Mouse (Mus musculus): ENCODE data around the gene 4930451I11Rik. TPM values are rescaled to one million over a fixed set of nuclear protein-coding genes. Genes with fewer than 3 reads are reported as not detected.

The 4930451I11Rik gene
- total and polyA plus RNA-seq, 3 experiments = not detected

- Histone ChIP-seq H3K4me3 (replicated peaks in 1 of 3; ENCODE audit: low read depth in 2 of 3, low read length in 2 of 3, poor library complexity in 1 of 3) (peak overlapping the region; percentile 32 to 52 (median 49)), H3K9ac (ENCODE audit: insufficient read depth, low read depth) (peak overlapping the region; percentile 24; the same call in 1 of the 2 replicates), H3K4me1 (ENCODE audit: control insufficient read depth in 1 of 2, insufficient read depth in 2 of 2) (peaks cover 3 to 14% of the 10 kb centered on the region in 2 experiments; a peak in 3 of 4 replicates), H3K4me2 (ENCODE audit: insufficient read depth, low read depth, poor library complexity, severe bottlenecking) (peak overlapping the region; percentile 27; the same call in 1 of the 2 replicates), H3K36me3 (replicated peaks in 1 of 2; ENCODE audit: control insufficient read depth in 1 of 2, insufficient read depth in 1 of 2, low read length in 1 of 2) (no peaks in the 10 kb centered on the region), H3K9me3 (replicated peaks; ENCODE audit: low read length) (peaks cover 4% of the 10 kb centered on the region), H3K27me3 (replicated peaks) (no peaks in the 10 kb centered on the region), H3K79me2 (replicated peaks; ENCODE audit: control insufficient read depth, extremely low read depth, insufficient read depth, poor library complexity, severe bottlenecking) (no peaks in the 10 kb centered on the region), H3K27ac (ENCODE audit: insufficient read depth, low read depth) (no peak overlapping the region)
- dilution Hi-C loops (cut with MboI; ENCODE audit: extremely low pct_ligation_motif_present, extremely low pct_unique_long_range_greater_than_20kb, low sequenced_read_pairs) (no loop called here), in situ Hi-C loops (cut with MboI; ENCODE audit: low pct_ligation_motif_present, low pct_unique_long_range_greater_than_20kb, low sequenced_read_pairs) (no loop called here)
- peak; percentile 55; the same call in 1 of the 2 replicates for TF ChIP-seq SIN3A (IDR thresholded peaks at IDR 0.05; ENCODE audit: low read length)
- TF ChIP-seq IRF4 (IDR thresholded peaks at IDR 0.05; ENCODE audit: low read depth, low read length) = no peak
- peak; percentile 89 for TF ChIP-seq MXI1 (IDR thresholded peaks at IDR 0.05; ENCODE audit: low read depth, low read length)
- TF ChIP-seq POLR2A (IDR thresholded peaks at IDR 0.05; ENCODE audit: low read depth, low read length) = peak; percentile 44; the same call in 1 of the 2 replicates
- 0 out of 2 replicates have a peak, but pooled peaks have one; percentile 42 for TF ChIP-seq E2F4 (IDR thresholded peaks at IDR 0.05; ENCODE audit: insufficient replicate concordance, low read depth, low read length)
- TF ChIP-seq HCFC1 (IDR thresholded peaks at IDR 0.05; ENCODE audit: low read depth, low read length) = peak; percentile 69
- TF ChIP-seq NRF1 (IDR thresholded peaks at IDR 0.05; ENCODE audit: low read depth, low read length) = no peak
- TF ChIP-seq MAFK (IDR thresholded peaks at IDR 0.05; ENCODE audit: insufficient replicate concordance, low read length) = 0 out of 2 replicates have a peak, but pooled peaks have one; percentile 14
- no peak for TF ChIP-seq ZKSCAN1 (IDR thresholded peaks at IDR 0.05; ENCODE audit: borderline replicate concordance, low read depth, low read length)
- no peak for TF ChIP-seq SMC3 (IDR thresholded peaks at IDR 0.05; ENCODE audit: low read depth, low read length)
- DNase-seq (ENCODE audit: extremely low read depth) = peak; percentile 47
These were observed 22.6 kb downstream of the 4930451I11Rik start for GRCm38 (mm10) chr7:126808703-126809455.

- in situ Hi-C loops (cut with MboI; ENCODE audit: low pct_ligation_motif_present, low pct_unique_long_range_greater_than_20kb, low sequenced_read_pairs) = no loop called here
- Histone ChIP-seq H3K4me1 (ENCODE audit: control insufficient read depth in 1 of 2, insufficient read depth in 2 of 2) (peaks cover under 1 to 14% of the 10 kb centered on the region in 2 experiments; a peak in 2 of 4 replicates), H3K4me2 (ENCODE audit: insufficient read depth, low read depth, poor library complexity, severe bottlenecking) (no peak overlapping the region), H3K9me3 (replicated peaks; ENCODE audit: low read length) (peaks cover 4% of the 10 kb centered on the region), H3K36me3 (replicated peaks in 1 of 2; ENCODE audit: control insufficient read depth in 1 of 2, insufficient read depth in 1 of 2, low read length in 1 of 2) (peaks cover 0 to 2% of the 10 kb centered on the region in 2 experiments), H3K27me3 (replicated peaks) (no peaks in the 10 kb centered on the region), H3K27ac (ENCODE audit: insufficient read depth, low read depth) (no peak overlapping the region), H3K4me3 (replicated peaks in 1 of 3; ENCODE audit: low read depth in 2 of 3, low read length in 2 of 3, poor library complexity in 1 of 3) (no peak overlapping the region), H3K9ac (ENCODE audit: insufficient read depth, low read depth) (no peak overlapping the region), H3K79me2 (replicated peaks; ENCODE audit: control insufficient read depth, extremely low read depth, insufficient read depth, poor library complexity, severe bottlenecking) (no peaks in the 10 kb centered on the region)
- DNase-seq (ENCODE audit: extremely low read depth) = no peak
- TF ChIP-seq NELFE (IDR thresholded peaks at IDR 0.05; ENCODE audit: low read depth, low read length) (no peak), MAFK (IDR thresholded peaks at IDR 0.05; ENCODE audit: insufficient replicate concordance, low read length) (no peak), RAD21 (IDR thresholded peaks at IDR 0.05; ENCODE audit: low read depth, low read length) (no peak), ZC3H11A (IDR thresholded peaks at IDR 0.05; ENCODE audit: low read depth, low read length) (no peak), ZKSCAN1 (IDR thresholded peaks at IDR 0.05; ENCODE audit: borderline replicate concordance, low read depth, low read length) (no peak), GABPA (IDR thresholded peaks at IDR 0.05; ENCODE audit: insufficient replicate concordance, low read depth, low read length) (no peak), IRF4 (IDR thresholded peaks at IDR 0.05; ENCODE audit: low read depth, low read length) (no peak), SMC3 (IDR thresholded peaks at IDR 0.05; ENCODE audit: low read depth, low read length) (no peak), UBTF (IDR thresholded peaks at IDR 0.05; ENCODE audit: low read depth, low read length) (no peak)
- dilution Hi-C loops (cut with MboI; ENCODE audit: extremely low pct_ligation_motif_present, extremely low pct_unique_long_range_greater_than_20kb, low sequenced_read_pairs) = no loop called here
These were observed 24.0 kb downstream of the 4930451I11Rik start for GRCm38 (mm10) chr7:126807405-126807804.

Data from CH12.LX (cell line).